Mouse (Mus musculus): ENCODE measurements at regions not wholly inside any gene's neighbourhood (a gene's known extent, or its start where the extent isn't known, plus 50 kb on each side); places are given as distances from the start of the nearest gene placed in this dataset.

- ATAC-seq (replicated peaks in 1 of 2; ENCODE audit: insufficient read depth in 1 of 2, low FRiP score in 2 of 2, low TSS enrichment in 1 of 2, low read depth in 1 of 2, poor library complexity in 2 of 2, severe bottlenecking in 2 of 2) = peak; percentile 99 to 100
These were observed 294.9 kb upstream of the Ascc3 start for GRCm38 (mm10) chr10:50297547-50297946.

GRCm38 (mm10) chr10:50311989-50312388 lies 280.5 kb upstream of the Ascc3 start:
- peak; percentile 64 to 68 for ATAC-seq (replicated peaks in 1 of 2; ENCODE audit: insufficient read depth in 1 of 2, low FRiP score in 2 of 2, low TSS enrichment in 1 of 2, low read depth in 1 of 2, poor library complexity in 2 of 2, severe bottlenecking in 2 of 2)

- peak; percentile 93 to 96 for ATAC-seq (replicated peaks in 1 of 2; ENCODE audit: insufficient read depth in 1 of 2, low FRiP score in 2 of 2, low TSS enrichment in 1 of 2, low read depth in 1 of 2, poor library complexity in 2 of 2, severe bottlenecking in 2 of 2)
These were observed 279.9 kb upstream of the Ascc3 start for GRCm38 (mm10) chr10:50312591-50312990.
